Mouse (Mus musculus) midbrain, embryonic 16.5 days (tissue): Measurements from ENCODE around the gene Azgp1. TPM values are rescaled to one million over a fixed set of nuclear protein-coding genes. Genes with fewer than 3 reads are reported as not detected.
"Not testable (repeated sequence)": the region's sequence is repeated elsewhere in the genome, so short reads cannot be mapped to it uniquely, and the experiment has no call there.

Source experiments
- ATAC-seq: fragments of 200-750 bp; cut with Nextera tagmentation; 2 replicates; pipeline ENCODE4 v1.8.0; 2017; ENCODE audit warnings: moderate TSS enrichment
- H3K27ac ChIP-seq: fragments of 300-500 bp; sonication (generic); 2 replicates; pipeline ENCODE4 v1.5.1; 2014; ENCODE audit warnings: mild to moderate bottlenecking, low read length, mixed read lengths
- H3K27me3 ChIP-seq: fragments of 300-500 bp; sonication (generic); 2 replicates; pipeline ENCODE4 v1.6.1; 2014; ENCODE audit warnings: low read depth, low read length, mixed read lengths; ENCODE audit not compliant: control insufficient read depth, insufficient read depth
- H3K36me3 ChIP-seq: fragments of 300-500 bp; sonication (generic); 2 replicates; pipeline ENCODE4 v1.6.1; 2014; ENCODE audit warnings: mild to moderate bottlenecking, low read length, moderate library complexity, mixed read lengths; ENCODE audit not compliant: control insufficient read depth, insufficient read depth
- H3K4me1 ChIP-seq: fragments of 300-500 bp; sonication (generic); 2 replicates; pipeline ENCODE4 v1.6.1; 2014; ENCODE audit warnings: mild to moderate bottlenecking, low read length, mixed read lengths; ENCODE audit not compliant: control insufficient read depth, insufficient read depth
- H3K4me2 ChIP-seq: fragments of 300-500 bp; sonication (generic); 2 replicates; pipeline ENCODE4 v1.6.1; 2014; ENCODE audit warnings: mild to moderate bottlenecking, low read length, mixed read lengths
- H3K4me3 ChIP-seq: fragments of 300-500 bp; sonication (generic); 2 replicates; pipeline ENCODE4 v1.5.1; 2014; ENCODE audit warnings: low read depth, mild to moderate bottlenecking, low read length, moderate library complexity, mixed read lengths
- H3K9ac ChIP-seq: fragments of 300-500 bp; sonication (generic); 2 replicates; pipeline ENCODE4 v1.6.1; 2014; ENCODE audit warnings: low read depth, low read length, mixed read lengths
- H3K9me3 ChIP-seq: fragments of 300-500 bp; sonication (generic); replicated peaks from 2 replicates; pipeline ENCODE4 v1.6.1; 2014; ENCODE audit warnings: mild to moderate bottlenecking, low read length, mixed read lengths; ENCODE audit not compliant: control insufficient read depth, poor library complexity, severe bottlenecking
- WGBS: fragments of 180-500 bp; shearing (Covaris S2); extraction: QIAGEN DNeasy Blood & Tissue Kit; methylation state at CpG from one replicate; pipeline ENCODE4 v1.1.7; 2014; 5-methylcytosine and 5-hydroxymethylcytosine counted together
- polyA plus RNA-seq: library from polyadenylated mRNA; unstranded; fragments of >200 nt; fragmentation: Nextera tagmentation; extraction: Ambion mirVana; gene quantifications from 2 replicates; pipeline ENCODE4 v1.2.1, GENCODE M21; 2015

The Azgp1 gene
- not detected in 2 replicates for polyA plus RNA-seq

DNA sequence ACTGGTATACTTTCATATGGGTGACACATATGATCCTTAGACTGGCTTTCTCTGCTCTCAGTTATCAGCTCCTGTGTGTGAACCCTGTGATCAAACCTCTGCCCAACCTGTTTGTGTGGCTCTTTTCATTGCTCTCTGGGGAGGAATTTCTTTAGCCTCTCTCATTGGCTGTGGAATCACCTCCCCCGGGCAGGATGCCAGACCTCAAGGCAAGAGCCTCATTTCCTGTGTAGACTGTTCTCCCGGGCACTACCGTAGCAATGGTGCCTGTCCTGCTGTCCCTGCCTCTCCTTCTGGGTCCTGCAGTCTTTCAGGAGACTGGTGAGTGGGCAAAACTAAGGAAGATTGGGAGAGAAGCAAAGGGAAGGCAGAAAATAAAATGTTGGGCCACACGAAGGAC is at the start of gene Azgp1:
Azgp1 (plus strand) TSS at position 221 of the 400 bp plus-strand sequence.
- no peak within 1 kb of the TSS for H3K9ac ChIP-seq
- no peaks in the 10 kb centered on the region for H3K9me3 ChIP-seq
- H3K27ac ChIP-seq: no peak within 1 kb of the TSS
- 88% methylated on average over 4 of the region's 4 CpGs for WGBS
- H3K4me3 ChIP-seq: no peak within 1 kb of the TSS
- H3K4me2 ChIP-seq: no peak within 1 kb of the TSS
- H3K4me1 ChIP-seq: no peaks in the 10 kb centered on the region
- no peaks in the 10 kb centered on the region for H3K27me3 ChIP-seq
- no peak for ATAC-seq
- H3K36me3 ChIP-seq: no peaks in the 10 kb centered on the region

DNA sequence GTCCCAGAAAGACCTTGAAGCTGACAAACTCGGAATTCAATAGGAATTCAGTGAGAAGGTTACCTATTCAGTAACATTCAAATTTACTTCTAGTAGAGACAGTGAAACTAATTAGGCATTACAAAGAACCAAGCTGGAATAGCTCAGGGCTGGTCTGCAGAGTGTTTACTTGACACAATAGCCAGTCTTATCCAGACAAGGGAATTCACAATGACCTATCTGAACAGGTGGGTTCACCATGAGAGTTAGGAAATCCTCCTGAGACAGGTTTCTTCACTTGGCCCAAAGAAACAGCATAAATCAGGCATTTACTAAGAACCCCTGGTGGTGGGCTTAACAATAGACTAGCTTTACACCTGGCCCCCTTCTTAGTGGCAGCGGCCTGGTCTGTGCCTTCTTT is 47.4 kb upstream of the Azgp1 start:
- not testable (repeated sequence) for ATAC-seq, H3K36me3 ChIP-seq, H3K9ac ChIP-seq, H3K27ac ChIP-seq, H3K4me2 ChIP-seq, H3K27me3 ChIP-seq, H3K9me3 ChIP-seq, H3K4me1 ChIP-seq, H3K4me3 ChIP-seq
- WGBS: 77% methylated on average over 2 of the region's 2 CpGs

DNA sequence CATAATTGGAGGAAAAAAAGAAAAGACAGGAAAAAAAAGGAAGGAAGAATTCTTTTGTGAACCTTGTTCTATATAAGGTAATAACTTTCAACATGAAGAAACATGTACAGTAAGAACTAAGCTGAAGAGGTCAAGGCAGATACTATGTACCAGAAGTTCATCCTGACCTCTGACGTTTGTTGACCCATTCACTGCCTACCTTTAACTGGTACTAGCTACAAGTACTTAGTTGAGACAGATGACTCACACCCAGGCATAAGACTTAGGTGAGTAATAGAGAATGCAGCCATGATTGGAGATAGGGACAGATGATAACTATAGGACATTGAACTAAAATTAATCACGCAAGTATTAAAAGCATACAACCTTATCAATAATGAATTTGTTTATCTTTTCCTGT is 44.8 kb upstream of the Azgp1 start:
- no peak for ATAC-seq
- Histone ChIP-seq H3K36me3 (no peaks in the 10 kb centered on the region), H3K4me1 (no peaks in the 10 kb centered on the region), H3K4me3 (no peak overlapping the region), H3K4me2 (no peak overlapping the region), H3K9ac (no peak overlapping the region), H3K27me3 (no peaks in the 10 kb centered on the region), H3K9me3 (no peaks in the 10 kb centered on the region), H3K27ac (no peak overlapping the region)
- WGBS: 93% methylated on average over 2 of the region's 2 CpGs

DNA sequence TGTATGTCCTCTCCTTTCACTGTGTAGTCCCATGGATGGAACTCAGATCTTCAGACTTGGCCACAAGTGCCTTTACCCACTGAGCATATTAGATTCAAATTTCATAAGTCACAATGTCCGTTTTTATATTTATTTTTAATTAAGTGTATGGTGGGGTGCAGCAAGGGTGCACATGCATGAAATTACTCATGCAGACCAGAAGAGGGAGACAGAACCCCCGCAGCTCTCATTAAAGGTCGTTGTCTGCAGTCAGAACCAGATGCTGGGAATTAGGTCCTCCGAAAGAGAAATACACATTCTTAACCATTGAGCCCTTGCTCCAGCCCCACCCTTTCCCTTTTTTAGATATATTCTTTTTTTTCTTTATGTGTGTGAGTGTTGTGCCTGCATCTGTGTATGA is 44.1 kb upstream of the Azgp1 start:
- Histone ChIP-seq H3K36me3 (no peaks in the 10 kb centered on the region), H3K4me2 (no peak overlapping the region), H3K27ac (no peak overlapping the region), H3K4me3 (no peak overlapping the region), H3K27me3 (no peaks in the 10 kb centered on the region), H3K4me1 (no peaks in the 10 kb centered on the region), H3K9me3 (no peaks in the 10 kb centered on the region), H3K9ac (no peak overlapping the region)
- no peak for ATAC-seq
- 72% methylated on average over 4 of the region's 4 CpGs for WGBS

DNA sequence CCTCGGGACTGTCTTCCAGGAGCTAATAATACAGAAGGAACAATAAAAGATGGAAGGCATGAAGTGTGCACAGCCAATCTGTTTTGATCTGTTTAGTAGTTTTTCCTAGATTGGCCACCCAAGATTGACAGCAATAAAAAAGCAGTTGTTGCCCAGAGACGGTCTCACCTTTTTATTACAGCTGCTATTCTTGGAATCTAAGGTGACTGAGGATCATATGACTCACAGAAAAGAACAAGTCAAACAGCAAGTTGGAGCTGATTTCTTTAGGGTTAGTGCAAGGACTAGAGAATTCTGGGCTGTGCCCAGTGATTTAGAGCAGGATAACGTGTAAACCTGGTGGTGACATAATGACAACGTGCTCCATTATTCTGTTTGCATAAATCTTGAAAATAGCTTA is 40.4 kb upstream of the Azgp1 start:
- Histone ChIP-seq H3K4me1 (no peaks in the 10 kb centered on the region), H3K9ac (no peak overlapping the region), H3K9me3 (no peaks in the 10 kb centered on the region), H3K27ac (no peak overlapping the region), H3K27me3 (no peaks in the 10 kb centered on the region), H3K4me2 (no peak overlapping the region), H3K4me3 (no peak overlapping the region), H3K36me3 (no peaks in the 10 kb centered on the region)
- 83% methylated on average over 4 of the region's 4 CpGs for WGBS
- ATAC-seq: no peak

DNA sequence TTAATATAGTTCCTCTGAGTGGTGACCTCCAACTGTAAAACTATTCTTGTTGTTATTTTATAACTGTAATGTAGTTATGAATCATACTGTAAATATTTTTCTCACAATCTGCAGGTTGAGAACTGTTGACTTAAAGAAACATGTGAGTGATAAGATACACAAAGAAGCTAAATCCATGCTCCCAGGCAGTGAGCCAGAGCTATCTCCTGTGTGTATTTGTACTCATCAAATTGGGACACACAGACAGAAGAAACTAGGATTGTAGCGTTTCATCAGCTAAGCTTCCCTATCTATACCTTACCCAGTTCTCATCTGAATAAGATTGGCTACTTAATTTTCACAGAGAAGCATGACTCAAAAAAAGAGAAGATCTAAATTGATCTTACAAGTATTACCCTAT is 38.2 kb upstream of the Azgp1 start:
- no peaks in the 10 kb centered on the region for H3K36me3 ChIP-seq
- no peak overlapping the region for H3K4me3 ChIP-seq
- no peaks in the 10 kb centered on the region for H3K4me1 ChIP-seq
- H3K27ac ChIP-seq: no peak overlapping the region
- ATAC-seq: no peak
- no peak overlapping the region for H3K4me2 ChIP-seq
- H3K27me3 ChIP-seq: no peaks in the 10 kb centered on the region
- H3K9me3 ChIP-seq: no peaks in the 10 kb centered on the region
- H3K9ac ChIP-seq: no peak overlapping the region
- WGBS: 79% methylated on average over 1 of the region's 1 CpGs

DNA sequence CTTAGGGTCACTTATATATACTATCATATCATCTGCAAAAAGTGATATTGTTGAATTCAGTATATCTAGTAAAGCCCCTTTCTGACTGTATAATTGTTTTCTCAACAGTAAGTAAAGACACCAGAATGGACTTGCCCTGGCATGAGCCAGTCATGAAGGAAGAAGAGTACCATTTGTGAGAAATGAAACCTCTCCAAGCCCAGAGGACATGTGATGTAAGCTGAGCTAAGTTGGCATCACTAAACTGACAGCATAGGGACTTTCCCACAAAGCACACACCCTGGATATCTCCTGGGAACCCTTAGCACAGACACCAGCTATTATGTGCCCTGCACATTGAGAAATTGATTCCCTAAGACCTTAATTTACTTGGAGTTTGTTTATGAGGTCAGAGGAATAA is 34.0 kb upstream of the Azgp1 start:
- H3K9ac ChIP-seq: no peak overlapping the region
- H3K36me3 ChIP-seq: no peaks in the 10 kb centered on the region
- no peak overlapping the region for H3K4me3 ChIP-seq
- no peak overlapping the region for H3K27ac ChIP-seq
- H3K4me1 ChIP-seq: no peaks in the 10 kb centered on the region
- no peaks in the 10 kb centered on the region for H3K9me3 ChIP-seq
- no peak overlapping the region for H3K4me2 ChIP-seq
- no peak for ATAC-seq
- H3K27me3 ChIP-seq: no peaks in the 10 kb centered on the region

DNA sequence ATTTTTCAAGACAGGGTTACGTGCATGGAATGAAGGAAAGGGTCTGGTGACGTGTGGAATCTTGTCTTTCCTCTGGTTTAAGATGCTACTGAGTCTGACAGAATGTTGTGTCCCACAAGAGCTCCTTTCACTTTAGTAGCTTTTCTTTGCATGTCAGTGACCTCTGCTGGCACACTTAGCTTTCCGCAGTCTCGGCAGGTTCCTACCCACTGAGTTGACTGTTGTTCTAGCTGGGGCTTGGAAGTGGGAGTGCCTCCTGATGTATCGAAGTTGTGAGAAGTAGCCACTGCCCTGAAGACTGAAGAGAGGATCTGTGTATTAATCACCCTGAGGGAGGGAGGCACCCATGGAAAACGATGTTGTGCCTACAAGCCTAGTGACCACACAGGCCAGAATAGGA is 30.1 kb upstream of the Azgp1 start:
- Histone ChIP-seq H3K4me3 (no peak overlapping the region), H3K9me3 (no peaks in the 10 kb centered on the region), H3K27me3 (no peaks in the 10 kb centered on the region), H3K36me3 (no peaks in the 10 kb centered on the region), H3K4me2 (no peak overlapping the region), H3K9ac (no peak overlapping the region), H3K4me1 (no peaks in the 10 kb centered on the region), H3K27ac (no peak overlapping the region)
- no peak for ATAC-seq
- 41% methylated on average over 6 of the region's 6 CpGs for WGBS

DNA sequence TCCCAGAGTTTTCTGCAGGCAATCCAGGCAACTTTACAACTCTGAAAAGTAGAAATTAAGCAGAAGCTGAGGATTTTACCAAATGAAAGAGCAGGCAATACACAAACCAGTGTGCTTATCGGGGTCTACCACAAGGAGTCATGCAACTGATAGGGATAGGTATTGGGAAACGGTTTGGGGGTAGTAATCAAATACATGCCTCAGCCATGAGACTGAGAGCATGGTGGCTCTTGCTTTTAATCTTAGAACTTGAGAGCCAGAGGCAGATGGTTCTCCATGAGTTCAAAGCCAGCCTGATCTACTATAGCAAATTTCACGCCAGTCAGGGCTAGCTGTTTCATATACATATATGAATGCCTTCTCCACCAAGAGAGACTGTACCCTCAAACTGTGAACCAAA is 24.9 kb upstream of the Azgp1 start:
- 89% methylated on average over 3 of the region's 3 CpGs for WGBS
- no peak overlapping the region for H3K4me2 ChIP-seq
- H3K27ac ChIP-seq: no peak overlapping the region
- ATAC-seq: no peak
- H3K4me3 ChIP-seq: no peak overlapping the region
- no peaks in the 10 kb centered on the region for H3K27me3 ChIP-seq
- H3K4me1 ChIP-seq: no peaks in the 10 kb centered on the region
- no peak overlapping the region for H3K9ac ChIP-seq
- H3K9me3 ChIP-seq: no peaks in the 10 kb centered on the region
- H3K36me3 ChIP-seq: no peaks in the 10 kb centered on the region

DNA sequence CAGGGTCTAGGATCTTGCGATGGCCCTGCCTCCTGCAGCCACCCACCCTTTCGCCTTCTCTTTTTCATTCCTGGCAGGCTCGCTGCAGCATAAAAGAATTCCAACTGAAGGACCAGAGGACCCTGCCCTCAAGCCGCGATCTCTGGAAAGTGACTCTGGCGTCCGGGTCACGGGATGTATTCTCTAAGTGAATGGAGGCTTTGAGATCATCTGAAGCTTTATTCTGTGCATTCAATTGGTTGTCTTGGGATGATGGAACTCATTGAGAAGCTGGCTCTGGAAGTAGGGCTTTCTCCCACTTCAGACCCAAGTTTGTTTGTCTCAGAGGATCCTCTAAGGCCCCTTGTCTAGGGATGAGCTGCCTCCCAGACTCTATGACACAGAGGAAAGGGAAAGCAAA is 18.4 kb upstream of the Azgp1 start, which contains the start of gene Gjc3:
Gjc3 (minus strand) TSS at position 154 of the 400 bp plus-strand sequence.
- Histone ChIP-seq H3K36me3 (no peaks in the 10 kb centered on the region), H3K9me3 (no peaks in the 10 kb centered on the region), H3K4me3 (no peak within 1 kb of the TSS), H3K27ac (no peak within 1 kb of the TSS), H3K4me1 (no peaks in the 10 kb centered on the region), H3K4me2 (no peak within 1 kb of the TSS), H3K27me3 (no peaks in the 10 kb centered on the region), H3K9ac (no peak within 1 kb of the TSS)
- WGBS: 62% methylated on average over 8 of the region's 8 CpGs
- ATAC-seq: no peak
